Mouse (Mus musculus) cerebellum, adult 18-20 months (tissue): Measurements from ENCODE around the gene Dpf3.

ENCODE experiments used
- DNase-seq, 2 experiments: peaks; one replicate each; pipeline ENCODE4 v3.0.0; 2021

Dpf3 gene

GRCm38 (mm10) chr12:83337776-83338149, 149.8 kb downstream of the Dpf3 start:
- no peak for DNase-seq

GRCm38 (mm10) chr12:83337077-83337775, 150.3 kb downstream of the Dpf3 start:
- DNase-seq = peak; percentile 48 to 55

GRCm38 (mm10) chr12:83330056-83330455, 157.5 kb downstream of the Dpf3 start:
- peak in 1 of 2 experiments; percentile 41 for DNase-seq

GRCm38 (mm10) chr12:83328899-83329298, 158.6 kb downstream of the Dpf3 start:
- DNase-seq = peak; percentile 73 to 77

- no peak for DNase-seq
Measured at GRCm38 (mm10) chr12:83328491-83328890, 159.0 kb downstream of the Dpf3 start.

GRCm38 (mm10) chr12:83327451-83327850, 160.1 kb downstream of the Dpf3 start:
- no peak for DNase-seq

- DNase-seq = no peak
Measured at GRCm38 (mm10) chr12:83320725-83321124, 166.8 kb downstream of the Dpf3 start.

- DNase-seq = no peak
Measured at GRCm38 (mm10) chr12:83317646-83318443, 169.7 kb downstream of the Dpf3 start.

GRCm38 (mm10) chr12:83314666-83315065, 172.8 kb downstream of the Dpf3 start:
- DNase-seq = no peak

GRCm38 (mm10) chr12:83312818-83313217, 174.7 kb downstream of the Dpf3 start:
- no peak for DNase-seq

- DNase-seq = no peak
Measured at GRCm38 (mm10) chr12:83310567-83310966, 176.9 kb downstream of the Dpf3 start.

GRCm38 (mm10) chr12:83309031-83309804, 178.3 kb downstream of the Dpf3 start:
- no peak for DNase-seq

- no peak for DNase-seq
Measured at GRCm38 (mm10) chr12:83308627-83309026, 178.9 kb downstream of the Dpf3 start.

- DNase-seq = no peak
Measured at GRCm38 (mm10) chr12:83303221-83303620, 184.3 kb downstream of the Dpf3 start.

- DNase-seq = peak; percentile 89 to 93
Measured at GRCm38 (mm10) chr12:83302320-83303153, 185.0 kb downstream of the Dpf3 start.

GRCm38 (mm10) chr12:83301616-83302319, 185.7 kb downstream of the Dpf3 start:
- peak; percentile 60 to 61 for DNase-seq

GRCm38 (mm10) chr12:83298358-83298757, 189.2 kb downstream of the Dpf3 start:
- DNase-seq = no peak

GRCm38 (mm10) chr12:83295031-83295430, 192.5 kb downstream of the Dpf3 start:
- DNase-seq = no peak

- DNase-seq = no peak
Measured at GRCm38 (mm10) chr12:83291915-83292314, 195.6 kb downstream of the Dpf3 start.

GRCm38 (mm10) chr12:83286496-83287492, 200.7 kb downstream of the Dpf3 start:
- DNase-seq = no peak
